Mouse (Mus musculus) macrophage (primary cell): ENCODE results near the gene H2afx. TPM values are rescaled to one million over a fixed set of nuclear protein-coding genes. Genes with fewer than 3 reads are reported as not detected.
"Not testable (repeated sequence)": the region's sequence is repeated elsewhere in the genome, so short reads cannot be mapped to it uniquely, and the experiment has no call there.

Experiments used
- H3K27ac ChIP-seq: fragments of 350-480 bp; formaldehyde crosslinking; 2 replicates; pipeline ENCODE4 v1.9.0; 2021
- H3K36me3 ChIP-seq: fragments of 350-480 bp; formaldehyde crosslinking; 2 replicates; pipeline ENCODE4 v1.9.0; 2021; ENCODE audit errors: inconsistent target
- H3K4me3 ChIP-seq: fragments of 350-480 bp; formaldehyde crosslinking; 2 replicates; pipeline ENCODE4 v1.9.0; 2021; ENCODE audit errors: inconsistent target
- H3K79me2 ChIP-seq: fragments of 350-480 bp; formaldehyde crosslinking; 2 replicates; pipeline ENCODE4 v1.9.0; 2021; ENCODE audit errors: inconsistent target
- WGBS: methylation state at CpG from one replicate; pipeline ENCODE4 v1.1.7; 2026; ENCODE audit warnings: inconsistent platforms; ENCODE audit not compliant: missing documents; 5-methylcytosine and 5-hydroxymethylcytosine counted together
- polyA plus RNA-seq: library from polyadenylated mRNA; stranded (reverse); fragments of 250-400 nt; gene quantifications from 3 replicates; pipeline ENCODE4 v1.2.4, GENCODE M21; 2018; ENCODE audit warnings: inconsistent platforms

Gene H2afx
- polyA plus RNA-seq, 1 experiment from 2014 or later, result 7.9 TPM

GRCm38 (mm10) chr9:44364480-44364879, 30.0 kb downstream of the H2afx start:
- H3K79me2 ChIP-seq, result peaks cover 20% of the 10 kb centered on the region
- H3K27ac ChIP-seq, result no peak overlapping the region
- H3K4me3 ChIP-seq, result no peak overlapping the region
- WGBS, result 62% methylated on average over 3 of the region's 3 CpGs
- peaks cover 3% of the 10 kb centered on the region; the same call in 1 of the 2 replicates for H3K36me3 ChIP-seq

- Histone ChIP-seq H3K79me2 (peaks cover 4% of the 10 kb centered on the region; the same call in 1 of the 2 replicates), H3K36me3 (no peaks in the 10 kb centered on the region), H3K27ac (no peak overlapping the region), H3K4me3 (no peak overlapping the region)
Measured at GRCm38 (mm10) chr9:44373386-44373785, 38.9 kb downstream of the H2afx start.

GRCm38 (mm10) chr9:44376141-44376540, 41.6 kb downstream of the H2afx start:
- H3K27ac ChIP-seq, result no peak overlapping the region

GRCm38 (mm10) chr9:44377335-44377734, 42.8 kb downstream of the H2afx start:
- not testable (repeated sequence) for H3K4me3 ChIP-seq, H3K27ac ChIP-seq
- 82% methylated on average over 2 of the region's 2 CpGs for WGBS
- H3K36me3 ChIP-seq, result peaks cover 12% of the 10 kb centered on the region
- peaks cover 33% of the 10 kb centered on the region for H3K79me2 ChIP-seq

More at GRCm38 (mm10) chr9:44376141-44376540, 41.6 kb downstream of the H2afx start:
- peaks cover under 1% of the 10 kb centered on the region; the same call in 1 of the 2 replicates for H3K36me3 ChIP-seq
- no peak overlapping the region for H3K4me3 ChIP-seq
- 97% methylated on average over 6 of the region's 6 CpGs for WGBS
- peaks cover 25% of the 10 kb centered on the region for H3K79me2 ChIP-seq

GRCm38 (mm10) chr9:44378153-44378730, 43.7 kb downstream of the H2afx start:
- Histone ChIP-seq H3K4me3 (peak overlapping the region; percentile 80), H3K36me3 (peaks cover 21% of the 10 kb centered on the region), H3K27ac (peak overlapping the region; percentile 52; the same call in 1 of the 2 replicates), H3K79me2 (peaks cover 33% of the 10 kb centered on the region)
- WGBS, result 57% methylated on average over 5 of the region's 5 CpGs

GRCm38 (mm10) chr9:44379054-44379834, 44.8 kb downstream of the H2afx start, which contains the start of gene Hyou1:
Gene Hyou1 (plus strand): TSS chr9:44379490.
- under 1% methylated on average over 82 of the region's 83 CpGs for WGBS
- peaks cover 30% of the 10 kb centered on the region for H3K36me3 ChIP-seq

GRCm38 (mm10) chr9:44379862-44380261, 45.4 kb downstream of the H2afx start:
- under 1% methylated on average over 14 of the region's 15 CpGs for WGBS
- Histone ChIP-seq H3K79me2 (peaks cover 33% of the 10 kb centered on the region), H3K4me3 (peak overlapping the region; percentile 82), H3K27ac (peak overlapping the region; percentile 39), H3K36me3 (peaks cover 36% of the 10 kb centered on the region)

More at GRCm38 (mm10) chr9:44379054-44379834, 44.8 kb downstream of the H2afx start, which contains the start of gene Hyou1:
- Histone ChIP-seq H3K27ac (peak within 1 kb of the TSS; percentile 52), H3K4me3 (peak within 1 kb of the TSS; percentile 82), H3K79me2 (peaks cover 33% of the 10 kb centered on the region)

- Histone ChIP-seq H3K4me3 (no peak overlapping the region), H3K27ac (no peak overlapping the region), H3K36me3 (peaks cover 83% of the 10 kb centered on the region), H3K79me2 (peaks cover 23% of the 10 kb centered on the region)
- 94% methylated on average over 10 of the region's 13 CpGs for WGBS
Measured at GRCm38 (mm10) chr9:44384596-44384995, 50.1 kb downstream of the H2afx start.

Other genes with a start within 250 kb of the H2afx start
- gene Mfrp, start 233.0 kb upstream of the H2afx start, polyA plus RNA-seq, result not detected in 3 replicates
- gene C1qtnf5, start 227.4 kb upstream of the H2afx start, polyA plus RNA-seq, result not detected in 3 replicates
- 0.06 TPM in 1 of 3 replicates, not detected in the others for gene Gm49380, start 221.2 kb upstream of the H2afx start, polyA plus RNA-seq
- 13.3 to 20.0 TPM (median 18.3 TPM) in 3 replicates for gene Rnf26, start 221.2 kb upstream of the H2afx start, polyA plus RNA-seq
- gene Mcam, start 200.2 kb upstream of the H2afx start, polyA plus RNA-seq, result 0.11 to 0.30 TPM in 2 of 3 replicates, not detected in the other
- 37.9 to 51.2 TPM (median 42.7 TPM) in 3 replicates for gene Cbl, start 100.6 kb upstream of the H2afx start, polyA plus RNA-seq
- not detected in 3 replicates for gene Ccdc153, start 94.0 kb upstream of the H2afx start, polyA plus RNA-seq
- not detected in 3 replicates for gene Pdzd3, start 83.2 kb upstream of the H2afx start, polyA plus RNA-seq
- gene Nlrx1, start 66.1 kb upstream of the H2afx start, polyA plus RNA-seq, result 3.3 to 8.7 TPM (median 6.8 TPM) in 3 replicates
- gene Abcg4, start 46.1 kb upstream of the H2afx start, polyA plus RNA-seq, result not detected in 3 replicates
- gene Hinfp, start 29.0 kb upstream of the H2afx start, polyA plus RNA-seq, result 5.9 to 13.1 TPM (median 6.2 TPM) in 3 replicates
- 17.1 to 41.1 TPM (median 22.0 TPM) in 3 replicates for gene C2cd2l, start 14.4 kb upstream of the H2afx start, polyA plus RNA-seq
- gene Dpagt1, start 8.7 kb upstream of the H2afx start, polyA plus RNA-seq, result 30.6 to 40.7 TPM (median 36.3 TPM) in 3 replicates
- 22.5 to 38.8 TPM (median 27.1 TPM) in 3 replicates for gene Hmbs, start 9.5 kb downstream of the H2afx start, polyA plus RNA-seq
- 37.9 to 56.3 TPM (median 40.2 TPM) in 3 replicates for gene Vps11, start 27.0 kb downstream of the H2afx start, polyA plus RNA-seq
- gene Hyou1, start 44.8 kb downstream of the H2afx start, polyA plus RNA-seq, result 49.0 to 86.2 TPM (median 57.6 TPM) in 3 replicates
- 4.7 to 13.1 TPM (median 12.6 TPM) in 3 replicates for gene Slc37a4, start 62.2 kb downstream of the H2afx start, polyA plus RNA-seq
- 1,052 to 1,678 TPM (median 1,580 TPM) in 3 replicates for gene Rps25, start 72.4 kb downstream of the H2afx start, polyA plus RNA-seq
- gene Trappc4, start 72.9 kb downstream of the H2afx start, polyA plus RNA-seq, result 45.6 to 95.6 TPM (median 69.5 TPM) in 3 replicates
- 10.3 to 20.3 TPM (median 11.3 TPM) in 3 replicates for gene Ccdc84, start 83.9 kb downstream of the H2afx start, polyA plus RNA-seq
- gene Foxr1, start 106.4 kb downstream of the H2afx start, polyA plus RNA-seq, result not detected in 3 replicates
- gene Upk2, start 120.3 kb downstream of the H2afx start, polyA plus RNA-seq, result not detected in 3 replicates
- gene Bcl9l, start 148.1 kb downstream of the H2afx start, polyA plus RNA-seq, result 5.3 to 6.6 TPM (median 6.0 TPM) in 3 replicates
- 0.09 TPM in 1 of 3 replicates, not detected in the others for gene Cxcr5, start 227.2 kb downstream of the H2afx start, polyA plus RNA-seq